Mouse (Mus musculus) central nervous system, embryonic 14 days (tissue): ENCODE results near the gene Apol6. TPM values are rescaled to one million over a fixed set of nuclear protein-coding genes. Genes with fewer than 3 reads are reported as not detected.

Source experiments
- polyA plus RNA-seq: library from polyadenylated mRNA; depleted of rRNA; stranded (reverse); fragments of >200 nt; gene quantifications from 2 replicates; pipeline ENCODE4 v1.2.3, GENCODE M21; 2012; rRNA removed

Gene Apol6
- 0.11 and 0.16 TPM in 2 replicates for polyA plus RNA-seq

DNA sequence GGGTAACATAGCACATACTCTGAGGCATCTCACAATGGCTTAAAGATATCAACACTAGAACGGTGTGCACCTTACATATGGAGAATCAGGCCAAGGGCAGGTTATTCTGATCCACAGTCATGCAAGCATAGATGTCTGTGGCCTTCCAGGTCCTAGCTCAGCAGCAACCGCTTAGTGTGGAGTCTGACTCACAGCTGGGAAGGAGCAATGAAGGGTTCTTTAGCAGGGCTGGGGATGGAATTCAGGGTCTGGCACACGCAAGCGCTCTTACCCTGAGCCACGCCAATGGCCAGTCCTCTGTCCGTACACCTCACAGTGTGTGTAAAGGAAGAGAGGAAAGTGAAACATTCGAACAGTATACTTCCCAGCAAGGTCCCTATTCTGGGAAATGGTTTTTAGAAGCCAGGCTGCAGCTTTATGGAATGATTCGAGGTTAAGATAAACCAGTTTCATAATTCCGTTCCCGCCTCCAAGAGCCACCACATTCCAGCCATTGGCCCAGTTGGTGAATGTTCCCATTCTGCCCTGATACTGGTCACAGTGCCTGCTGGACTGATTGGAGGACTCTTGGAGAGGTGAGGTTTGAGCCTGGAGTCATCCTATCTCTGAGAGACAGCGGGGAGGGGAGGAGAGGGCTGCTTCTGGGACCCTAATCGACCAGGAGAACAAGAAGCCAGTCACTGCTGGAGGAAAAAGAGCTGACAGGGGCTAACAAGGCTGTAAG is at the start of gene Apol6:
Apol6 (plus strand) TSS at position 133 of the 724 bp plus-strand sequence.

DNA sequence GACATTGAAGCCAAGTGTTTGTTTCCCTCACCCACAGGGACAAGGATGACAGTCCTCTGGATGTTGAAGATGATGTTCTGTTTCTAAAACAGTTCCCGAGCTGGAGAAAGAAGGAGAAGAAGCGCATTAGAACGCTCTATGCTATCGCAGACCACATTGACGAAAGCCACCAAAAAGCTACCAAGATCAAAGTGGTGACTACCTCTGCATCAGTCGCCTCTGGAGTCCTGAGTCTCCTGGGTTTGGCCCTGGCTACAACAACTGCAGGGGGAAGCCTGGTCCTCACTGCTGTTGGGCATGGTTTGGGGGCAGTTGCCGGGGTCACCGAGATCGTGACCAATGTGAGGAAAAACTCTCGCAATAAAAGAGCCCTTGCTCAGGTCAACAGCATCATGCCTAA is 6.0 kb downstream of the Apol6 start, which contains the start of gene Mb:
Mb (minus strand) TSS at position 101 of the 400 bp plus-strand sequence.

Other genes with a start within 250 kb of the Apol6 start
- gene Zfp251, start 173.3 kb upstream of the Apol6 start, polyA plus RNA-seq, result 23.9 and 26.1 TPM in 2 replicates
- 15.4 and 16.0 TPM in 2 replicates for gene Zfp7, start 165.5 kb upstream of the Apol6 start, polyA plus RNA-seq
- gene Gm49527, start 165.4 kb upstream of the Apol6 start, polyA plus RNA-seq, result 0.88 and 1.4 TPM in 2 replicates
- gene Zfp647, start 119.3 kb upstream of the Apol6 start, polyA plus RNA-seq, result 30.5 and 31.8 TPM in 2 replicates
- 40.9 and 46.2 TPM in 2 replicates for gene 1110038F14Rik, start 96.2 kb upstream of the Apol6 start, polyA plus RNA-seq
- 0.07 and 2.0 TPM in 2 replicates for gene Mb, start 5.9 kb downstream of the Apol6 start, polyA plus RNA-seq